Mouse (Mus musculus) left cerebral cortex, postnatal 36 days (tissue): Measurements from ENCODE around the gene Olfr323. TPM values are rescaled to one million over a fixed set of nuclear protein-coding genes. Genes with fewer than 3 reads are reported as not detected.
A peak's percentile ranks its signal among the peaks of the same experiment; 100 is the strongest.

Experiments used
- DNase-seq, 2 experiments: peaks; one replicate each; pipeline ENCODE4 v3.0.0; 2021 to 2022; ENCODE audit warnings: low spot score in 2 of 2, mixed read lengths in 1 of 2
- intact Hi-C: fragments of 180-260 bp; cut with DNase I; formaldehyde crosslinking; loops from one replicate; pipeline ENCODE4 v1.15.1; 2025
- total RNA-seq, 2 experiments: library from RNA; stranded (reverse); gene quantifications; 2 replicates each; pipeline ENCODE4 v1.2.3; 2021

The Olfr323 gene
- total RNA-seq: not detected

DNA sequence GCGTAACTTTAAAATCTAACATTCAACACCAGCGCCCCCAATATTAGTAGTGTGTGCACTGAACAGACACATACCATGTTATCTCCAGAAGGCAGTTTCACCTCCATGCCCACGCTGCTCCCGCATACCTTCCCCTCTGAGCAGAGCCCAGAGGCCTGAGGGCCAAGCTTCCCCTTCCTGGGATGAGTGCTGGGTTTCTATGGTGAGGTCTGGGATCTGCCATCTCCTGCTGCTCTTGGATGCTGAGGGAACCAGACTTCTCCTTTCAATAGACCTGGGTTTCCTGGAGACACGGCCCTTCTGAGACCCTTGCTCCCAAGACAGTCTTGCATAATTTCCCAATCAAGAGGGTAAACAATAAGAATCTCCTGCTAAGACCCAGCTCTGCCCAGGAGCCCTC is at the start of gene Olfr323:
Gene Olfr323, minus strand, starts transcription at position 101 of the 400 bp plus-strand sequence.
- no peak for DNase-seq
- intact Hi-C loops: no loop called here

DNA sequence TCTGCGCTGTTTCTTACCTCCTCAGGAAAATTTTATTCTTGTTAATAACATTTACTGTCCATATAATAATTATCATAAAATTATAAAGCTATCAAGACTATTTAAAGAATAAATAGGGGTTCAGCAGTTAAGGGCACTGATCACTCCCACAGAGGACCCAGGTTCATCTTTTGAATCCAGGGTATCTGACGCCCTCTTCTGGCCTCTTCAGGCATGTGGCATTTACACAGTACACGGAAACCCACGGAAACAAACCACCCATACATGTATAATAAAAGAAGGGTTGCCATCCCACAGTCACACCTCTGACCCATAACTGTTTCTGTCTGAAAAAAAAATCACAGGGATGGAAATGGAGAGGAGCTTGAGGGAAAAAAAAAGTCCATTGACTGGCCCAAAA is 41.5 kb upstream of the Olfr323 start:
- intact Hi-C loops: no loop called here
- DNase-seq: no peak

DNA sequence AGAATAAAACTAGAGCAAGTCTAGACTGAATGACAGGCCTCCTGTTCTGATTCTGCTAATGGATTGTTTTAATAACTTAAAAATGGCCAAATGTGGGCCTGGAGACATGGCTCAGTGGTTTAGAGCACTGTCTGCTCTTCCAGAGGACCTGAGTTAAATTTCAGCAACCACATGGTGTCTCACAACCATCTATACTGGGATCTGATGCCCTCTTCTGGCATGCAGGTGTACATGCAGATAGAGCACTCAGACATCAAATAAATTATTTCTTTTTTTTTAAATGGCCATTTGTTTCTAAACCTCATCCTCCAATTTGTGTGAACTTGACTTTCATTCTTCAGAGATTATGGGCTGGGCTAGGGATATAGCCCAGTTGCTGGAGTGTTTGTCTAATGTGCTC is 39.0 kb upstream of the Olfr323 start:
- intact Hi-C loops: no loop called here
- no peak for DNase-seq

DNA sequence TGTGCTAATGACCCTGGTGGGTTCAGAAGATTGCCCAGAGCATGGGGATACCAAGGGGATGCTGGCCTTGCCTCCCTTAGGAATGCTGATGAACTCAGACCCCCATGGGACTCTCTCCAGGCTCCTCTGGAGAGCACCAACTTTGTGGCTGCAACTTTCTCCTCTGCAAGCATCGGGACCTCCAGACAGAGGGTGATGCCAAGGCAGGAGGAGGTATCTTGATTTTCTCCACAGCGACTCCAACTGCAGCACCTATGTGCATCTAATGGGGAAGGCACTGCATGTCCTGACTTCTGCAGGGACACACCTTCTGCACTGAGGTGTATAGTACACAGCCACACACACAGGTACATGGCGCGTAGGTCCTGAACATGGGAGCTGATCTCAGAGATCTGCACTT is 28.3 kb upstream of the Olfr323 start, which contains the start of gene Olfr322:
Gene Olfr322, plus strand, starts transcription at position 187 of the 400 bp plus-strand sequence.
- intact Hi-C loops: no loop called here
- no peak for DNase-seq

DNA sequence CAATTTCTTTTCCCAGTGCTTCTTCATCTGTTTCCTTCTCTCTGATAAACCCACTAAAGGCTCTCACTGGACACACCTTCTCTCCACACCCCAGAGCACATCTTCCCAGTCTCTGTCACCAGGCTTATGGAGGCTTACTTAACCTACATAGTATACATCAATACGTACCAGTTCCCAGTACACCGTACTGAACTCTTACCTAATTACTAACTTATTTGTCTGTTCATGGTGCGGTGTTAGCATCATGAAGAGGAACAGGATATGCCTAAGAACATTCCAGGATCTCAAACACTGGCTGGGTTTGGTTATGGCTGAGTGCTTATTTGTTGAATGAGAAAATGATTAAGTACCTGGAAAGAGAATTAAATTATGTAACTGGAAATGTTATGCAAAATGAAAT is 24.9 kb upstream of the Olfr323 start:
- intact Hi-C loops: no loop called here
- no peak for DNase-seq

DNA sequence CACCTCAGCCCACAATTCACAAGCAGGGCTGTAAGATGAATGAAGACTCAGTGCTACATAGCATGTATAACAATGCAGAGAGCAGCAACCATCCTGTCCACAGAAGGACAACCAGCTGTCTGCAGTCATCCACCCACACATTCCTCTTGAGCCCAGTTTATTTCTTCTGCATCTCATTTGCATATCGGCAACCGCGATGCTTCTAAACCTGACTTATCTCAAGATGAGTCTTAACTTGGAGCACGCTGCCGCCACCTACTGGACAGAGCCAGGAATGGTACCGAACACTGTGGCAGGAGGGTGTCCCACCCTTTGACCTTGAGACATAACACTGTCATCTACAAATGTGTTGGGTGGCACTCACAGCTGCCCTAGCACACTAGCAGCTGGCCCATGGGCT is 13.0 kb upstream of the Olfr323 start:
- peak; percentile 10 to 22 for DNase-seq
- intact Hi-C loops: no loop called here

DNA sequence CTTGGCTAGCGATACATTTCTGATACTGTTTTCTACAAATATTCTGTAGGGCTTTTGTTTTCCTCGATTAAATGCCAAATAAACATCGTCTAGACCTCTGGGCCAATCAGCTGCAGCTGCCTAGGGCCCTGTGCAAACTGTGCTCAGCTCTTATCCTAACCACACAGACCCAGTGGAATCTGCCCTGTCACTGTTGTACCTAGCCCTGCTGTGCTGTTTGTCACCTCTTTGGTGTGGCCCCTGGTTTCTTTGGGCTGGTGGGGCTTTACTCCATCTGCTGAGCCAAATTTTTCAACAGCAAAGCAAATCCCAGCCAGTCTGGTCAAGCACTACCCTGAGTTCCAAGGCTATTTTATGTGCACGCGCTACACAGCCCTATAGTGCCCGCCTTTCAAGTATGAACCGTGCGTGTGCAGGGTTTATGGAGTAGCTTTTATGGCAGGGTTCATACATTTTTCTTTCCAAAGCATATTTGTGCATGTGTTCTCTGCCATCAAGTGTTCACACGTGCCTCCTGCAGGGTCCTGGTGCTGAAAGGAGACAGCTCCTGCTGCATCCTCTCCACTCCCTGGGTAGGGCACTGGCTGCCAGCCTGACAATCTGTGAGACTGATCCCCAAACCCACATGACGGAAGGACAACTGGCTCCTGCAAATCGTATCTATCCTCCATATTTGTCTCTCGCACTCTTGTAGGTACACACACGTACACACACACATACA is 11.5 kb upstream of the Olfr323 start:
- intact Hi-C loops: no loop called here
- no peak for DNase-seq

DNA sequence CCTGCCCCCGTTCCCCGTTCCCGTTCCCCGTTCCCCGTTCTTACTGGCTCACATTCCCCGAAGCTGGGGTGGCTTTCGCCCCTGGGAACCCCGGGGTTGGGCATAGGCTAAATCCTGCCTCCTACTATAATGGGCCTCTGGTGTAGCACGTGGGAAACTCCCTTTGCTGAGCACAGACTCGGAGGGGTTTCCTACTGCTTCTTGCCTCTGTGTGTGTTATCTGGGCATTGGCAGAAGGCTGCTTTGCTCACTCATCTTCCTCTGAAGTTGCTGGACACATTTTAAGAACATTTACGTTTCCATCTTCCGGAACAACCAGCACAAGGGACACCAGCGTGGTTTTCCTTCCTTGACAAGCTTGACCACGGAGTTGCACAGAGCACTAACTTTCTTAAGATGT is 10.8 kb upstream of the Olfr323 start:
- intact Hi-C loops: no loop called here
- DNase-seq: no peak

DNA sequence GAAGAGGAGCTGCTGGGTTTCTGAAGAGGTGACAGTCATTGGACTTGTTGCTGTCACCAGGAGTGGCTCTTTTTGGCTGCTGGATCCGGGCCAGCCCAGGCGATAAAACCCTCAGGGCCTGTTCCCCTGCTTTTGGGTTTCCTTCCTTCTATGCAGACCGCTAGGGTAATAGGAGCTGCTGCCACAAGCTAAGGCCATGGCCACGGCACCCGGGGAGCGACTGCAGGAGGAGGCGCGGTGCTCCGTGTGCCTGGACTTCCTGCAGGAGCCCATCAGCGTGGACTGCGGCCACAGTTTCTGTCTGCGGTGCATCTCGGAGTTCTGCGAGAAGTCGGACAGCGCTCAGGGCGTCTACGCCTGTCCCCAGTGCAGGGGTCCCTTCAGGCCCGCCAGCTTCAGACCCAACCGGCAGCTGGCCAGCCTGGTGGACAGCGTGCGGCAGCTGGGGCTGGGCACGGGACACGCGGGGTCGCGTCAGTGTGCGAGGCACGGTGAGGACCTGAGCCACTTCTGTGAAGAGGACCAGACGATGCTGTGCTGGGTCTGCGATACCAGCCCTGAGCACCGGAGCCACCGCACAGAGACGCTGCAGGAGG is 10.1 kb upstream of the Olfr323 start, which contains the start of gene Trim58:
Gene Trim58, plus strand, starts transcription at position 194 of the 596 bp plus-strand sequence.
- DNase-seq: peak; percentile 7 to 9
- intact Hi-C loops: no loop called here

DNA sequence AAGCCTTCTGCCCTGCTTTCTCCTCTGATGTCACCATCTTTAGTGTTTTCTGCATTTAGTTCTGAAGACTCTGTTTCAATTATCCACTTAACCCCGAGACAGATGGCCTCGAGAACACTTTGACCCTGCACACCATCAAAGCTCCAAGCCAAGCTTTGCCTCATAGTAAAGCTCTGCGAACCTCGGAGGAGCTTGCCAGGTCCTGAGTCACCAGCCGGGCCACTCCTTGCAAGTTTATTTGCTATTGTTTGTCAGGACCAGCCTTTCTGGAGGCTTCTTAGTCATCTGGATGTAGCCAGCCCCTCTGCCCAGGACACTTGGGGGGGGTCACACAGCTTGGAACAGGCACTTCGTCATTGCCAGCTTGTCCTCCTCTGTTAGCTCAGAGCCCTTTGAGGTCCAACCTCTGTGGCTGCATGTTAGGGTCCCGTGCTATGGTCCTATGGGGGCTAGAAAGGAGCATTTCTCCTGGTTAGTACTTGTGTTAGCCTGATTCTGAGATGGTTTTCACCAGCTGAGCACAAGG is 7.9 kb upstream of the Olfr323 start:
- intact Hi-C loops: no loop called here
- DNase-seq: no peak

DNA sequence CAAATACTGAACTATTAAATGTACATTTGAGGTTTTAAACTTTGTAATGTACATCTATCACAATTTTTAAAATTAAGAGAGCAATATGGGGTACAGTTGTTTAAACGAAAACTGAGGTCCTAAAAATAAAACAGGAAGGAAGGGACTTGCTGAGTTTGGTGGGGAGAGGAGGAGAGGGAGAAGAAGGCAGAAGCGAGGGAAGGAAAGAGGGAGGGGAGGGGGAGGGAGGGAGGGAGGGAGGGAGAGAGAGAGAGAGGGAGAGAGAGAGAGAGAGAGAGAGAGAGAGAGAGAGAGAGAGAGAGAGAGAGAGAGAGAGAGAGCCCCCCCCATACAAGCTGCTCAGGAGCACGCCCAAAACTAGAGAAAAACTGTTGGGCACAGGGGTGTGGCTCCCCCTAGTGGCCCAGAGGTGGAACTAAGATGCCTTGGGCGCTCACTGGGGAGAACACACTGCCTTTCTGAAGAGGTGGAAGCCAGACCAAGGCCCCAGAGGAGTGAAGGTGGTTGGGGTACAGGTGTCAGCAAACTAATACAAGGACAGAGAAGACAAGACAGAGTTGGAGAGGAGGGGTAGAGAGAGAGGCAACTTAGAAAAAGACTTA is 6.2 kb upstream of the Olfr323 start:
- peak; percentile 30 to 32 for DNase-seq
- intact Hi-C loops: loop anchor here (1.0 kb wide), 1 partner anchor 234 kb away; no protein-coding TSS in a partner anchor

DNA sequence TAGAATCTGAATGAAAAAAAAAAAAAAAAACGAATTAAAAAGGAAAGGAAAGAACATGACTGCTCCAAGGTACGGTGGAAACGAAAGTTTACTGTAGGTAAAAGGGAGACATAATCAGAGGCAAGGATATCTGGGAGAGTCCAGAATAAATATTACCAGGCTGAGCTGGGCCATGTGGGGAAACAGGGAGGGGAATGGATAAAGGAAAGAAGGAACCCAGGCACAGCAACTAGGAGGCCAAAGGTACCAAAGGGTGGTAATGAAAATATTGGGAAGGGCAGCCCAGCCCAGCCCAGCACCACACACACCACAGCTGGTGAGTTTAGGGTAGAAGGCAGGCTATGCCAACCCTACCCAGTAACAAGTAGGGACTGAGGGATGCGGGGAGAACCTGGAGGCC is 4.6 kb upstream of the Olfr323 start:
- intact Hi-C loops: no loop called here

DNA sequence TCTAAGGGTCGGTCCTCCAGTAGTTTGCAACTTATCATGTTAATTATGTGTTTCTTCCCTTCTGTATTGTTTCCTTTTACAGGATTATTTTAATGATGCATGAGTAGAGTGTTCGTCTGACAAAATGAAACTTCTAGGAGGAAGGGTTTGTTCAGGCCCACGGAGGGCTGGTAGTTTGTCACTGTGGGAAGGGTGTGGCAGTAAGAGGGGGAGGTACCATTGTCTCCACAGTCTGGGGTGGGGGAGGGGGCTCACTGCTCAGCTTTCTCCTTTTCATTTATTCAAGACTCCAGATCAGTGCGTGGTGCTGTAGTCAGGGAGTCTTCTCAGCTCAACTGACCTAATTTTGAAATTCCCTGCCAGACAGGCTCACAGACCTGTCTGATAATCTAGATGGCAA is 4.2 kb downstream of the Olfr323 start:
- DNase-seq: no peak

More for the DNA sequence above, 4.6 kb upstream of the Olfr323 start:
- DNase-seq: no peak

DNA sequence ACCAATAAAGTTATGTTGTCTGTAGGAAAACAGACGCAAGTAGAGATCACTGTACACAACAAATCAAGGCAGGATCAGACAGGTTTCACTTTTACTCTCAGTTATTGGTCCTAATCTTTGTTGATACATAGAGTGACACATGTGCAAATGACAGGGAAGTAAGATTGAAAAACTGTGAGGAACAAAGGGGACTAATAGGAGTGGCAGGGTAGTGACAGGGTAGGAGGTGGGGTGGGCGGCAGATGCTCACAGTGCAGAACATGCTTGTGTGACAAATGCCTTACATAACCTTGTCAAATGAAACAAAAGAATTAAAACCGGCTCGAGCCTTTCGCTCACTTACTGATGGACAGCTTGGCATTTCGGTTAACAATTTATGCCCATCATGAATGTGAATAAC is 11.5 kb downstream of the Olfr323 start:
- no peak for DNase-seq
- intact Hi-C loops: no loop called here

More for the DNA sequence above, 4.2 kb downstream of the Olfr323 start:
- intact Hi-C loops: no loop called here

DNA sequence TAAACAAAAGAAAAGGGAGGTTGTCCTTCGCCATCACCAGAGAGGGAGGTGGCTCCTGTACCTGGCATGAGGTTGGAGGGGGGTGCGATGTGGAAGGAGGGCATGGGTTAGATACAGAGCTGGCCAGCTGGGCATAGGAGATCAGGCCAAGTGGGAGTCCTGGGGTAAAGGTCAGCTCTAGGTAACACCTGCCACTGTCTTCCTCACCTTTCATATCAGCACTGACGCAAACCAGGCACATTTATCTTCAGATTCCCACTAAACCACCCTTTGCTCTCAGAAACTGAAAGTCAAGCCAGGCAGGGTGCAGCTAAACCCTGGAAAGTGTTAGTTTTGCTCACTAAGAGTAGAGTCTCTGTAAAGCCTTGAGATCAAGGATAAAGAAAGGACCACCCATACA is 11.9 kb downstream of the Olfr323 start:
- DNase-seq: no peak
- intact Hi-C loops: no loop called here

DNA sequence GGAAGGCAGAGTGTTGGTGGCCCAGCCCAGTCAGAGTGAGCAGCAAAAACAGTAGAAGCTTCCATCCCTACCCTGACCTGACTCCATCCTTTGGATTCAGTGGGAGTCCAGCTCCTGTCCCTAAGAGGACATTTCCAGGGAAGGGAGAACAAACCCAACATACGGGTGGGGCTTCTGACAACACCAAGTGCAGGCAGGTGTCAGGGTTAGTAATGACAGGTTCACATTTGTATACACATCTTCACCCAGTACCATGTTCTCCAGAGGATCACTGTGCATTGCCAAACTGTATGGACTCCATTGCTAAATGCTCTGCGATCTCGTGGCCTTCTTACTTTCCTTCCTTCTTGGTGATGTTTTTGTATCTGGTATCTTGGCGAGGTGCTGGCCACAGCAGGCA is 14.3 kb downstream of the Olfr323 start, which contains the start of gene 2210407C18Rik:
Gene 2210407C18Rik, minus strand, starts transcription at position 101 of the 400 bp plus-strand sequence.
- intact Hi-C loops: no loop called here
- no peak for DNase-seq

DNA sequence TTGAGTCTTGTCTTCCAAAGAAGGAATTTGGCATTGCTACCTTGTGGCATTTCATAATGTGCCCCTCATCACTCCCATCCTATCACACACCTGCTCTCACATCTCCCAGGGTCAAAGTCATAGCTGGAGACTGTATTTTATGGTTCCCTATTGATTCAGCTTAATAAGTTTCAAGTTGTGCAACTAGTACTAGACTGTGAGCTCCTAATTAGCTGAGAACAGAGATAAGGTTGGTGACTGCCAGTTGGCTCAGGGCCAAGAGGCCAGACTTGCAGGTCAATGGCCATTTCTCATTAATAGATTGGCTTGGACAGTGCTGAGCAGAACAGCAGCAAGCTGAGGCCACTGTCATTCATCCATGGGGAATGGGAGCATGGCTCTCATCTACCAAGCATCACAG is 15.8 kb downstream of the Olfr323 start:
- intact Hi-C loops: no loop called here

DNA sequence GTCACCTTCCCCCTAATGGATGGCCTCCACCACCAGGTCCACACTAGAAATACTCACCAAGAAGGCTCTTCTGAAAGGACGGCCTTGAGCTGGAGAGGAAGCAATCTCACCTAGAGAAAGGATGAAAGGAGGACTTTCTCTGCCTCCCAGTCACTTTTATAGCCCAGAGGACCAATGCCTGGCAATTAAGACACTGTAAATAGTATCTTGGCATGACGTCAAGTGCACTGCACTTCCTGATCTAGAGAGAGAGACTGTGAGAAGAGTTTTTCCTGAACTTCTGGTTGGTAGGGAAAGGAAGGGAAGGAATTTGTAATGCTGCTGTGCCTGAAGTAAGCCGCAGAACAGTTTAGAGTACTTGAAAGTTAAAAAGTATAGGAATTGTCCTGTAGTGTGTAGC is 16.9 kb downstream of the Olfr323 start:
- intact Hi-C loops: no loop called here
- no peak for DNase-seq

More for the DNA sequence above, 15.8 kb downstream of the Olfr323 start:
- no peak for DNase-seq

DNA sequence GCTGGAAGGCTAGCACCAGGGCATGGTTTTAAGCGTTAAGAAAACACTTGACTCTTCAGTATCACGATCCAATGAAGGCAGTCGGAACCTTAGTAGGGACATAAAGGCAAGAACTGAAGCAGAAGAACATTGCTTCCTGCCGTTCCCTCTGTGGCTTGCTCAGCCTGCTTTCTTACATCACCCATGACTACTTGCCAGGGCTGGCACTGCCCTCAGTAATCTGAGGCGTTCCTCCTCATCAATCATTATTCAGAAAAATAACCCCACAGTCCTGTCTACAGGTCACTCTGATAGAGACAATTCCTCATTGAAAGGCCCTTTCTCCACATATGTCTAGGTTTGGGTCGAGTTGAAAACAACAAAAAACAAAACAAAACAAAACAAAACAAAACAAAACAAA is 23.3 kb downstream of the Olfr323 start:
- no peak for DNase-seq
- intact Hi-C loops: no loop called here

DNA sequence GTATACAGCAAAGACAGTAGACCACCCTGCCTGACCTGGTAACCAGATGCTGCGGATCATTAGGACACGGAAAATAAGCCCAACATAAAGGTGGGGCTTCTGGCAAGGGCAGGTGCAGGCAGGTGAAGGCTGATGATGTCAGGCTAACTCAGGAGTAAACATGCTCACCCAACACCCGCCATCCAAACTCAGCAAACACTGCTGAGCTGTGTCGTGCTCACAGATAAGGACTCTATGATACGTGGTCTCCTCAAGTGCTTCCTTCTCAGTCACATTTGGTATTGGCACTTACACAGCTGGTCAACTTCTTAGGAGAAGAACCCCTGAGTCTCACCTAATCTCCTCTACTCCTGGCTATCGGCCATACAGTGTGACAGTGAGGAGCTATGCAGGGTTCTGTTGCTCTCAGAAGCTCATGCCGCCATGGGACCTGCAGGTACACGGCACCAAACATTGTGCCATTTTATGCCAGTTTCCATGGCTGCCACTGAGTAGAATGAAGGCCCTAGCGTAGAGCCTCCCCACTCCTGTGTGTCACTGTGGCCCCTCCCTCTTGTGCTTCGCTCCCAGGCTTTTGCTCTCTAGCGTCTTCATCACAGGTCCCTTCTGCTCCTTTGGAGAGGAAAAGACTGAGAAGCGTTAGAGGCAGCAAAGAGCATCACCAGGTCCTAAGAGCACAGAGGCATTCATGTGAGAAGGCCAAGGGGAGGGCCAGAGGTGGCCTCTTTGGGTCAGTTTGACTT is 24.0 kb downstream of the Olfr323 start:
- DNase-seq: no peak
- intact Hi-C loops: no loop called here
